Mouse (Mus musculus) lung, embryonic 14.5 days (tissue): Measurements from ENCODE around the gene Tmem102. TPM values are rescaled to one million over a fixed set of nuclear protein-coding genes. Genes with fewer than 3 reads are reported as not detected.

Source experiments
- ATAC-seq: fragments of 200-750 bp; cut with Nextera tagmentation; 2 replicates; pipeline ENCODE4 v1.8.0; 2017; ENCODE audit warnings: mild to moderate bottlenecking, moderate TSS enrichment, moderate library complexity; ENCODE audit not compliant: insufficient read depth
- DNase-seq: peaks from one replicate; pipeline ENCODE4 v3.0.0-alpha.2; 2015
- H3K27ac ChIP-seq: fragments of 300-500 bp; sonication (generic); 2 replicates; pipeline ENCODE4 v1.5.1; 2014; ENCODE audit warnings: low read depth, mild to moderate bottlenecking, moderate library complexity
- H3K27me3 ChIP-seq: fragments of 300-500 bp; sonication (generic); 2 replicates; pipeline ENCODE4 v1.6.1; 2014; ENCODE audit warnings: low read length, control low read depth; ENCODE audit not compliant: insufficient read depth
- H3K36me3 ChIP-seq: fragments of 300-500 bp; sonication (generic); 2 replicates; pipeline ENCODE4 v1.6.1; 2014; ENCODE audit warnings: control low read depth; ENCODE audit not compliant: insufficient read depth
- H3K4me1 ChIP-seq: fragments of 300-500 bp; sonication (generic); 2 replicates; pipeline ENCODE4 v1.6.1; 2014; ENCODE audit warnings: antibody characterized with exemption, control low read depth; ENCODE audit not compliant: insufficient read depth
- H3K4me2 ChIP-seq: fragments of 300-500 bp; sonication (generic); 2 replicates; pipeline ENCODE4 v1.6.1; 2014; ENCODE audit warnings: mild to moderate bottlenecking
- H3K4me3 ChIP-seq: fragments of 300-500 bp; sonication (generic); 2 replicates; pipeline ENCODE4 v1.5.1; 2014; ENCODE audit warnings: low read depth, low read length
- H3K9ac ChIP-seq: fragments of 300-500 bp; sonication (generic); 2 replicates; pipeline ENCODE4 v1.6.1; 2014
- H3K9me3 ChIP-seq: fragments of 300-500 bp; sonication (generic); 2 replicates; pipeline ENCODE4 v1.6.1; 2016; ENCODE audit warnings: low read depth, low read length, control low read depth
- CTCF ChIP-seq: IDR thresholded peaks from 2 replicates; pipeline ENCODE4 v1.5.1; 2016; ENCODE audit warnings: antibody characterized with exemption, low read depth
- WGBS: fragments of 180-500 bp; shearing (Covaris S2); extraction: QIAGEN DNeasy Blood & Tissue Kit; methylation state at CpG from one replicate; pipeline ENCODE4 v1.1.7; 2014; 5-methylcytosine and 5-hydroxymethylcytosine counted together
- polyA plus RNA-seq: library from polyadenylated mRNA; unstranded; fragments of >200 nt; fragmentation: Nextera tagmentation; extraction: Ambion mirVana; gene quantifications from 2 replicates; pipeline ENCODE4 v1.2.1, GENCODE M21; 2014

The Tmem102 gene
- polyA plus RNA-seq: 4.3 and 5.0 TPM in 2 replicates

DNA sequence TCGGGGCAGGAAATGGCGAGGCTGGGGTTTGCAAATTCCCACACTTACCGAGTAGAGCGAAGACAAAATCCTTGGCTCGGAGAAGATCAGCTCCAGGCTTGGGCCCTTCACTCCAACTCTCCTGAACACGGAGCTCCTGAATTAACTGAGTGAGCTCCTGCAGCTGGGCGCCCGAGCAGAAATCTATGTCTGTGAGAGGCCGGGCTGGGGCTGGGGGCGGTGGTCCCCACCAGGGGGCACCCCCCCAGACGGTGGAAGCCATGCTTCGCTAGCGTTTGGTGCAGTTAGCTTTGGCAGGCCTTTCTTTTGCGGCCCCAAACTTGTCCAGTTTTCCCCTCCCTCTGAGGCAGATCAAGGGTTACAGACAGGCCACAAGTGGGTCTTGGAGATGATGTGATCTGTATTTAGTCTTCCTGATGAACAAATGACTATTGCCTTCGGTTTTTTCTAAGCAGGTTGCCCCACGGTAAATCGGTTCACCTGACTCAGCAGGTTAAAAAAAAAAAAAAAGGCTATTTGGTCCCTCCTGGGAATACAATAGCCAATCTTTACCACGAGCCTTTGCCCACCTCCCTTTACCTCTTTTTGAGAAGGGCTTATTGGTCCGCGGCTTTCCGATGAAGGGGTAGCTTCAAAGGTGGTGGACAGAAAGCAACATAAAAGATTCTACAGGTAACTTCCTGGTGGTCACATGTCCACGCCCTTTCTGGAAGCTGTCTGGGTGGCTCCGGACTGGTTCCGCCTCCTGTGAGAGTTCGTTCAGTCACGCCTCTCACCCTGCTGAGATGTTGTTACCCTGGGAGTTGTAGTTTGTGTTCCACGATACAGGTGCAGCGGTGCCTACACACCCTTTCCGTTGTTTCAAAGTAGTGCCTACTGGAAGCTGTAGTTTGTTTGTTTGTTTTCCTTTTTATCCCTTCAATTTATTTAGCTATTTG is at the start of gene Tmem102:
TSS of gene Tmem102 (minus strand) at position 653 of the 938 bp plus-strand sequence.
- no peak for ATAC-seq
- Histone ChIP-seq H3K9ac (peak within 1 kb of the TSS; percentile 54), H3K27ac (no peak within 1 kb of the TSS), H3K36me3 (no peaks in the 10 kb centered on the region), H3K27me3 (peaks cover 43% of the 10 kb centered on the region), H3K4me3 (peak within 1 kb of the TSS; percentile 52), H3K4me1 (peaks cover 30% of the 10 kb centered on the region), H3K4me2 (peak within 1 kb of the TSS; percentile 97), H3K9me3 (no peaks in the 10 kb centered on the region)
- no peak for TF ChIP-seq CTCF
- WGBS: 9% methylated on average over 29 of the region's 29 CpGs
- DNase-seq: peak; percentile 39

DNA sequence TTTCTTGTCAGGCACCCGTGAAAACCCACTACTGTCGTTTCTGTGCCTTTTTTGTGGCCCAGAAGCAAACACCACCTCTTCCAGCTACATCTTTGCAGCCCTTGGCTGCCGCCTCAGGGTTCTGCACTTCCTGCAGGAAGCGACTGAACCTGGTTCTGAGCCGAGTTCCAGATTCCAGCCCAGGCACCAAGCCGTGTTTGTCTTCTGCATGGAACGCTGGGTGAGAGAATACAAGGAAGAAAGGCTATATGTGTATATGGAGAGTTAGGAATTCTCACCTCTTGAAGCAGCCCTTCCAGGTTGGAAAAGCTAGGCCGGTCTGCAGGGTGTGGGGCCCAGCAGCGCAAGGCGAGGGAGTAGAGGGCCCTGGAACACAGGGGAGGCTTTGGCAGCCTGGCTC is 49.3 kb upstream of the Tmem102 start:
- Histone ChIP-seq H3K27me3 (peaks cover 12% of the 10 kb centered on the region), H3K9ac (no peak overlapping the region), H3K9me3 (no peaks in the 10 kb centered on the region), H3K36me3 (peaks cover 36% of the 10 kb centered on the region), H3K4me1 (no peaks in the 10 kb centered on the region), H3K4me2 (no peak overlapping the region), H3K27ac (no peak overlapping the region), H3K4me3 (no peak overlapping the region)
- DNase-seq (no peak), ATAC-seq (no peak)
- 76% methylated on average over 10 of the region's 10 CpGs for WGBS
- TF ChIP-seq CTCF: no peak

DNA sequence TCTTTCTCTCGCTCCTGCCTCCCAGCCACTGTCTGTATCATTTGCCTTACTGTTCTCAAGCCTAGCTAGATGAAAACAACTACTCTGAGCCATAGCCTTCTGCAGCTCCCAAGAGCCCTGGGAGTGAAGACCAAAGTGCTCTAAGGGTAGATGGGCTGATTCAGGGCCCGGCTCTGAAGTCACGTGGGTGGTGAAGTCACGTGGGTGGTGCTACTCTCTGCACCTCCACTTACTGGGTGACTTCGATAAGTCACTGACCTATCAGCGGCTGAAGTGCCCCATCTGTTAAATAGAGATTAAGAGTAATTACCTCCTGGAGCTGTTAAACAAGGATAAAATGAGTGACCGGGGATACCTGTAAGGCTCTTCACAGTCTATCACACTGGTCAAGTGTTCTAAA is 48.6 kb upstream of the Tmem102 start:
- DNase-seq (no peak), ATAC-seq (peak; percentile 41; the same call in 1 of the 2 replicates)
- Histone ChIP-seq H3K36me3 (peaks cover 43% of the 10 kb centered on the region), H3K4me1 (no peaks in the 10 kb centered on the region), H3K27me3 (peaks cover 8% of the 10 kb centered on the region), H3K9ac (no peak overlapping the region), H3K4me2 (no peak overlapping the region), H3K4me3 (no peak overlapping the region), H3K9me3 (no peaks in the 10 kb centered on the region), H3K27ac (no peak overlapping the region; the same call in 1 of the 2 replicates)
- WGBS: 55% methylated on average over 7 of the region's 7 CpGs
- no peak for TF ChIP-seq CTCF

DNA sequence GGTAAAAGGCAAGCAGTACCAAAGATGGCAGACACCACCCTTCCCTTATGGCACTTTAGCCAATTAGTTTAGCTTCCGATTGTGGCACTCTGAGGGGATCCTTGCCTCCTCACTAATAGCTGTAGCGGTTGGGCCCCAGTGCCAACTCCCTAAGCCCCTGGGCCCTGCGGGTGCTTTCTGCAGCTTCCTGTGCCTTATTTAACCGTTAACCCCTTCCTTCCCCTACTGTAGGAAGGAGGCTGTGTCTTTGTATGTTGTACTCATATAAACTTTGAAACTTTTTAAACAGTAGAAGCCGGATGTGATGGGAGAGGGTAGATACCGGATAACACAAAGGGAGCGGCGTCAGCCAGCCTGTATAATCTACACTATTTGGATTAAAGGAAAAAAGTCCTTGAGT is 45.3 kb upstream of the Tmem102 start:
- no peaks in the 10 kb centered on the region for H3K27me3 ChIP-seq
- 0 out of 2 replicates have a peak, but pooled peaks cover under 1% of the 10 kb centered on the region for H3K4me1 ChIP-seq
- DNase-seq (no peak), ATAC-seq (no peak)
- no peak overlapping the region; the same call in 1 of the 2 replicates for H3K9ac ChIP-seq
- no peak overlapping the region for H3K4me2 ChIP-seq
- H3K36me3 ChIP-seq: peaks cover 54% of the 10 kb centered on the region
- TF ChIP-seq CTCF: no peak
- no peaks in the 10 kb centered on the region for H3K9me3 ChIP-seq
- no peak overlapping the region for H3K4me3 ChIP-seq
- WGBS: 70% methylated on average over 8 of the region's 8 CpGs
- H3K27ac ChIP-seq: no peak overlapping the region

DNA sequence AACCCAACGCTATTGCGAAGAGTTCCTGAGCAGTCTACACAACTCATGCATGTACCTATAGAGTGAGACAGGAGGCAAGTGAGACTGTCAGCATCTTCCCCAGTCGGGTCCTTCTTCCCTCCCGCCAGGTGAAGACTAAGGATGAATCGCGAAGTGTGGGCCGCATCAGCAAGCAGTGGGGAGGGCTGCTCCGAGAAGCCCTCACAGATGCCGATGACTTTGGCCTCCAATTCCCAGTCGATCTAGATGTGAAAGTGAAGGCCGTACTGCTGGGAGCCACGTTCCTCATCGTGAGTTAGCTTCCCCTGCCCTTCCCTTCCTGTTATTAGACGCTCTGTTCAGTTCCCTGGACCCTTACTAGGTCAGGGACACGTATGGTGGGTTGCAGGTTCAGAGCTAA is 44.5 kb upstream of the Tmem102 start:
- no peak for DNase-seq
- H3K4me2 ChIP-seq: no peak overlapping the region
- WGBS: 89% methylated on average over 15 of the region's 15 CpGs
- peaks cover 52% of the 10 kb centered on the region for H3K36me3 ChIP-seq
- no peak overlapping the region for H3K4me3 ChIP-seq
- TF ChIP-seq CTCF: no peak
- ATAC-seq: no peak
- no peaks in the 10 kb centered on the region for H3K27me3 ChIP-seq
- H3K27ac ChIP-seq: no peak overlapping the region
- 0 out of 2 replicates have a peak, but pooled peaks cover 5% of the 10 kb centered on the region for H3K4me1 ChIP-seq
- no peak overlapping the region for H3K9ac ChIP-seq
- no peaks in the 10 kb centered on the region for H3K9me3 ChIP-seq

DNA sequence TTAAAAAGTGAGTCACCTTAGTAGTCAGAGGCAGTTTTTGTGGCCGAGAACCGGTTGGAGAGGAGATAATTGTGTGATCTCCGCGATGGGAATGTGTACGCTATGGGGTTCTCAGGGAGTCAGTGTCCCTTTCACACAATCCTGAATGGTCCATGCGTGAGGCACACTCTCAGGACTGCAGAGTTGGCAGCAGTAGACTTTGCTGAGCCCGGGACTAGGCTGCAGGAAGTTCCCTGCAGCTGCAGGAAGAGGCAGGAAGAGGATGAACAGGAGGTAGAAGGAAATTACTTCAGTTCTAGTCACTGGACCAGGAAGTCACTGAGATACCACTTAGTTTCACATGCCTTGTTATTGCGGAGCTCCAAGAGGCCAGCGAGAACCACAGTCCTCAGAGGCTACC is 43.7 kb upstream of the Tmem102 start:
- no peak for TF ChIP-seq CTCF
- H3K27ac ChIP-seq: no peak overlapping the region
- H3K4me3 ChIP-seq: no peak overlapping the region
- ATAC-seq: no peak
- no peaks in the 10 kb centered on the region for H3K27me3 ChIP-seq
- no peak overlapping the region for H3K4me2 ChIP-seq
- H3K4me1 ChIP-seq: 0 out of 2 replicates have a peak, but pooled peaks cover 5% of the 10 kb centered on the region
- H3K36me3 ChIP-seq: peaks cover 52% of the 10 kb centered on the region
- no peak for DNase-seq
- WGBS: 78% methylated on average over 9 of the region's 9 CpGs
- no peaks in the 10 kb centered on the region for H3K9me3 ChIP-seq
- no peak overlapping the region for H3K9ac ChIP-seq

DNA sequence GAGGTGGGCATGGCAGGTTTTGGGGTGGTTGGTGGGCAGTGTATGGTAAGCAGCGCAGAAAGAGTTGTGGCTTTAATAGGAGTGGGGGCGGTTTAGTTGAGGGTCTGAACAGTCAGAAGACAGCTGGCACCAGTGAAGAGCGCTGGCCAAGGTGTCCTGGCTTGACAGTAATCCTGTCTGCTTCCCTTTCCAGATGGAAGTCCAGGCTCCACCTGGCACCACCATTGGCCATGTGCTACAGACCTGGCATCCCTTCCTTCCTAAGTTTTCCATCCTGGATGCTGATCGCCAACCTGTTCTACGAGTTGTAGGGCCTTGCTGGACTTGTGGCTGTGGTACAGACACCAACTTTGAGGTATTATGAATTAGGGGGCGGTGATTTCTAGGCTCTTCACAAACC is 42.6 kb upstream of the Tmem102 start:
- no peak overlapping the region for H3K27ac ChIP-seq
- no peaks in the 10 kb centered on the region for H3K9me3 ChIP-seq
- peak overlapping the region; percentile 90; the same call in 1 of the 2 replicates for H3K9ac ChIP-seq
- H3K4me3 ChIP-seq: peak overlapping the region; percentile 82
- H3K36me3 ChIP-seq: peaks cover 51% of the 10 kb centered on the region
- H3K4me1 ChIP-seq: 0 out of 2 replicates have a peak, but pooled peaks cover 5% of the 10 kb centered on the region
- H3K27me3 ChIP-seq: no peaks in the 10 kb centered on the region
- H3K4me2 ChIP-seq: peak overlapping the region; percentile 83
- no peak for DNase-seq
- no peak for ATAC-seq
- WGBS: 93% methylated on average over 6 of the region's 6 CpGs
- TF ChIP-seq CTCF: no peak
